Mouse (Mus musculus) kidney, postnatal 14 days (tissue): ENCODE data around the gene Dbndd2.

Experiments
- DNase-seq: peaks from one replicate; pipeline ENCODE4 v3.0.0; 2022; ENCODE audit warnings: mixed read lengths

Dbndd2 gene

GRCm38 (mm10) chr2:164485681-164486257, at the start of gene Dbndd2:
TSS of gene Dbndd2 (plus strand) at chr2:164486106.
- DNase-seq = peak; percentile 88

- DNase-seq = peak; percentile 52
Observed at GRCm38 (mm10) chr2:164436215-164436913, 49.5 kb upstream of the Dbndd2 start.

DNA sequence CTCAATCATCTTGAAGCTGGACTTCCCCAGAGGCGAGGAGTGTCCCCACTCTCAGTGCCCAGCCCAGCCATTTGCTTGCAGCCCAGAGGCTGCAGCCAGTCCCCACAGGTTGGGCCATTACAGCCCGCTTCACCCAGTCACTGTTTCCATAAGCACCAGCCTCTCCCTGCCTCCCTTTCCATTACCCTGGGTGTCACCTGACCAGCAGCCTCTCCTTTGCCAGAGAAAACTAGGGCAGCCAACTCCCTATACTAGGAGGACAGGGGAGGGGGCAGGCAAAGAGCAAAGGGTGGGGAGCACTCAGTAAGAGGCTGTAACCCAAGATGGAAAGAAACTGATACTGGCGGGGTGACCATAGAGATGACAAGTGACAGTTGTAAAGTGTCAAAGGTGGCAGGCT, 48.9 kb upstream of the Dbndd2 start:
- peak; percentile 84 for DNase-seq

DNA sequence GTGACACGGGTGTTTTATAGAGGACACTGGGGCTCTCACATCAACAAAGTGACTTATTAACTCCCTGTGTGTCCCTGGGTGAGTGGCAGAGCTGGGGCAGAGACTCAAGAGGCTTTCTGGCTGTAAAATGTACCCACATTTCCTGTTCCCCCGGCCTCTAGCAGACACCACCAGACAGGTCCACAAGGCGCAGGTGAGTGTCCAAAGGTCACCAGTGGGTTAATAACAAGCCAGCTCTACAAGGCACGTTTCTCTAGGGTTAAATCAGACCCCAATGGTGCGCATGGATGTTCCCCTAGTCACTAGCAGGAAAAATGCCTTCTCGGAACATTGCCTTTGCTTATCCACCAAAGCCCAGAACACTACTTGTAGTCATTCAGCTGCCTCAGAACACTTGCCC, 48.2 kb upstream of the Dbndd2 start:
- peak; percentile 78 for DNase-seq

DNA sequence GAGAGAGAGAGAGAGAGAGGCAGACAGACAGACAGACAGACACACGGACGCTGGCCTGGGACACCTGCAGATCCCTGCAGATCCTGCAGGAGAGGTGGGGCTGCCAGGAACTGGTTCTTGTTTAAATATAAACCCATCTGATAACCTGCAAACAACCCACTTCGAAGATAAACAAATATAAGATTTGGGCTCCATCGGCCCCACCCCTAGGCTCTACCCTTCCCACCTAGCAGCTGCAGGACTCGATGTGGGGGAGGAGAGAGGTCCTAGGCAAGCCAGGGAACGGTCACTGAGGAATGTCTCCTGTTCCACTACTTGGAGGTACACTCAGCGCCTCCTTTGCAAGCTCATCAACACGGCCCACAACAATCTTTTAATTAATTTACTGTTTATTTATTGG, 47.6 kb upstream of the Dbndd2 start:
- DNase-seq = peak; percentile 36

DNA sequence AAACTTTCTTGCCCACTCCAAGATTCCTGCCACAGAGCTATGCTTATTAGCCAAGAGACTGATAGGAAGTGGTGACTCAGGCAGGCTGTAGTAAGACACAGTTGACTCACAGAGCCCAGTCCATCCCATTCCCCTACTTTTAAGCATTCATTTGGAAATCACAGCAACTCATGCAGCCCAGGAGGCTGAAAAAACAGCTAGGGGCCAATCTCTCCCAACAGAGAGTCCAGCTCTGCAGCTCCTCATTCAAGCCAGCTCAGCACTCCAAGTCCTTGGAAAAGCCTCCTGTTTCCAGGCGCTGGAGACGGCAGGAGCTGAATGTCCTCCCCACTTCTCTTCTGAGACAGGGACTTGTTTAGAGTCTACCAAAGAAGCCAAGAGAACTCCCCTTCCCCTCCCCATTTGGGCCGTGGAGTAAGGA, 46.9 kb upstream of the Dbndd2 start:
- DNase-seq = no peak

DNA sequence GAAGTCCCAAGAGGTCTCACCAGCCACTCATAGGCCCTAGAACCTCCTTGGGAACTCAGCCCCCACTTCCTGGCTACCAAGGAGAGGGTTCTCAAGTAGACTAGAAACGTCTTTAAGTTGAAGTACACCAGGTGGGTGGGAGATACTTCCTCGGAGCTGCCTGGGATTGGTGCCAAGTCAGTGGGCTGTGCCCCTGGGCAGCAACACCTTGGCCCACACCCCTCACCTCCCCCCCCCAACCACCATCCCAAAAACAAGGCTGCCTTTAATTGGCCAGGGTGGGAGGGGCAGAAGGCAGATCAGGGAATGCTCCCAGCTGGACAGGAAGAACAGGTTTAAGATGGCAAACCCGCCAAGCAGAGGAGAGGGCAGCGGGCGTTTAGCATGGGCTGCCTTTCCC, 45.6 kb upstream of the Dbndd2 start:
- DNase-seq = peak; percentile 62

DNA sequence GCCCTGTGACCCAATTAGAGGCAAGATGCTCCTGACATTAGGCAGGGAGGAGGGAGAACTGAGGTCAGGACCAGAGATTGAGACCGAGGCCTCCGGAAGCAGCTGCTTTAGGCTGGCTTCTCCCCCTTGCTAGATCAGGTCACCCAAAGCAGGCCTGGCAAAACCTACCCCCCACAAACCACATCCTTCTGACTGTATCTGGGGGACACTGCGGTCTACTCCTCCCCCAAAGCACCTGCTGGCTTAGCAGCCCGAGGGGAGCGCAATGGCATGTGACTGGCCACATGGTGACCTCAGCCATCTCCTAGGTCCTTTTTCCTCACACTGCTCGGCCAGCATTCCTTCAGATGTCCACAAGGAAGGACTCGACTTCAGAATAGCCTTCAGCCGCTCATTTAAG, 44.8 kb upstream of the Dbndd2 start:
- DNase-seq = peak; percentile 59

- peak; percentile 25 for DNase-seq
Observed at GRCm38 (mm10) chr2:164441731-164442130, 44.2 kb upstream of the Dbndd2 start.

DNA sequence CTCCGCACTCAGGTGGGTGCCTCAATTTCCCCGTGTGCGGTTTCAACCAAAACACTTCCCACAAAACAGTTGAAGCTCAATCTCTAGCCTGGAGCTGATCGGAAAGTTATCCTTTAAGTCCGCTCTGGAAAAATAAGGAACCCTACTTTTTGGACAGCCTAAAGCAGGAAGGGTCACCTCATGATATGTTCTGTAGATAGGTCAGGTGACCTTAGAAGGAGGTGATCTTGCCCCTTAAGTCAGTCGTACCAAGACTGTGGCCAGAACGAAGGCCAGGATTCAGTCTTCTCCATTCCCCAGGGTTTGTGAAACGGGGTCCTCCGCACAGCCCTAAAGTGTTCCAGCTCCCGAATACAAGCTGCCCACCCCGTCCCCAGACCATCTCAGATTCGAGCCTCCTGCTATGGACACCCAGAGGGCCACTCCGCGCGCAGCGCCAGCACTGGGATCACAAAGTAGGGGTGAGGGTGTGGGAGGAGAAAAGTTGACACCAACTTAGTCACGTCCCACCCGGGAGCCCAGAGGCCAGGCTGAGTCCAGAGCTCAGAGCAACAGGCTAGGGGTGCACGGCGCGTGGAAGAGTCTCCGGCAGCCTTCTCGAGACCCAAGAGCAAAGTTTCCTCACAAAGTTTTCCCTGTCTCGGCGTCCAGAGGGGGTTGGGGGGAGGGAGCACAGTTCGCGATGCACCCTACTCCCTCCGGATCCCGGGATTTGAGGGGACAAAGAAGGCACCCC, 43.4 kb upstream of the Dbndd2 start:
- DNase-seq = peak; percentile 58

DNA sequence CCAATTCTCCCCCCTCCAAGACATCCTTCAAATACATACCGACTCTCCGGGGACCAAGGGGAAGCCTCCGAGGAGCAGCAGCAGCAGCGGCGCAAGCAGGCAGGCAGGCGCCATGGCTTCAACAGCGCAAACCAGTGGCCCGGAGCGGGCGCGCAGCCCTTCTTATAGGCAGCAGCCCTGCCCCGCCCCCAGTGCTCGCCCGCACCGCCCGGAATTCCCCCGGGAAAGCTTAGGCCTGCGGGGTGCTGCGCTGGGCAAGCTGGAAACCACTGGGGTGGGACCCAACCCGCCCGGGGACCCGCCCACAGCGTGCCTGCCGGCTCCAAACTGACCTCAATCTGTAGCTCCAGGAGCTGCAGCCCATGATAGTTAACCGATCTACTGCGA, 42.9 kb upstream of the Dbndd2 start:
- DNase-seq = peak; percentile 95

DNA sequence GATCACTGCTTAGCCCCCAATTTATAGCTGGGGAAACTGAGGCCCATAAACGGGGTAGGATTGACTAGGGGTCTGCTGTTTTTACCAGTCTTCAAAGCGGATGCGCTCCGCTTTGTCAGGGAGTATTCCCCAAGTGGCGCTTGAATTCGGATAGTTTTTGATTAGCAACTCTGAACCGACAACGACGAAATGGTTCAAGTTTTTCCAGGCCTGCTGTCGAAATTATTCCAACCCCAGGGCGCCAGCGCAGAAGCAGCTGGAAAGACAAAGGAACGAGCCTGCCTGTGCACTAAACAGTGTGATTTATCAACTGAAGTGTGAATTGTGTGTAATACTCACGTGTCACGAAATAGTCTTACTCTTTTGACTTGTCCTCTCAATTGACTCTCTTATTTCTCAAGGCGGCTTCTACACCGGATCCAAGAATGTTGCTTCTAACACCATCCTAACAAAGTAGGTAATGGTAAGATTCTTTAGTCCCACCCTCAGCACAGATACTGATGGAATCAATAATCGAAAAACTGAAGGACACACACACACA, 42.4 kb upstream of the Dbndd2 start, which contains the start of gene Sdc4:
TSS of gene Sdc4 (minus strand) at position 428 of the 541 bp plus-strand sequence.
- no peak for DNase-seq

DNA sequence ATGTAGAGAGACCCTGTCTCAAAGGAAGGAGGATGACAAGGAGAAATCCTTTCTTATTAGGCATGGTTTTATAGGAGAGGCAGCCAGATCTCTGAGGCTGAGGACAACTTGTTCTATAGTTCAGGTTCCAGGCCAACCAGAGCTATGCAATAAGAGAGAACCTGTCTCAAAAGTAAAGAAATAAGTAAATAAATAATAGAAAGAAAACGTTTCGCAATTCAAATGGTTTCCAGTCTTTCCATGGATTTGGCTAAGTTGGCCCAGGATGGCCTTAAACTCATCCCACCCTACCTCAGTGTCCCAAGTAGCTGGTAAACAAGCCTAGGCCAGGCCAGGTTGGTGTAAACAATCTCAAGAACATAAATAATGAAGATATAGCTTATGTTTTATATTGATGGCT, 41.2 kb upstream of the Dbndd2 start:
- DNase-seq = no peak

DNA sequence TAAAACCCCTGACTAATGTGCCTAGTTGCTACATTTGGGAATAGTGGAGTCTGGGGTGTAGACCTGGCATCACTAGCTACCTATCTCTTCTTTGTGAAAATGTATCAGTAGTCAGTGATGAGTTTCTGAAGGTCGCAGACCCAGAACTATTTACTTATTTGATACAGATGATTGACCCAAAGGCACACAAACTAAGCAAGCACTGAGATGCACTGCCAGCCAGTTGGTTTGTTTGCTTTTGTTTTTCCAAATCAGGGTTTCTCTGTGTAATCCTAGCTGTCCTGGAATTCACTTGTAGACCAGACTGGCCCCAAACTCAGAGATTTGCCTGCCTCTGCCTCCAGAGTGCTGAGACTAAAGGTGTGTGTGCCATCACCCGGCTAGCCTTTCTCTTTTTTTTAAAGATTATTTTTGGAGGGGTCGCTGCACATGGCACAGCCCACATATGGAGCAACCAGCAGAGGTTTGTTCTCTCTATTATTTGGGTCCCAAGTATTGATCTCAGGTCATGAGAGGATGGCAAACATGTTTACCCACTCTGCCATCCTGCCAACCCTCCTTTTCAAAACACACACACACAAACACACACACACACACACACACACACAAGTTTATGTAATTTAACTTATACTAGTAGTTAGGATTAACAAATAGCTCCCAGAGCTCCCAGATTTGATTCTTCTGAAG, 40.4 kb upstream of the Dbndd2 start:
- DNase-seq = no peak

DNA sequence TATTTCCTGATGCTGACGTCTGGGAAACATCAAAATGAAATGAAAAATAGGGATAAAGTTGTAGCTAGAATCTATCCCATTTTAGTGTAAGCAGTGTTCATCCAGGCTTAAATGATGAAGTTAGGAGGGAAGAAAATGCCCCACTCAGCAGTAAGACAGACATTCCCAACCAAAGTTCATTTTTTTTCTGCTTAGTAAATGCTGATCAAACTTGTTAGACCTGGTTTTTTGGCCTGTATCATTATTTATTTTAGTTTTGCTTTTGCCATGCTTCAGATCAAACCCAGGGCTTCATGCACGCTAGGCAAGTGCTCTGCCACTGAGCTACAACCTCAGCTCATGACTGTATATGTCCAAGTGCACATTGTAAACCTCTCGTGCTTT, 39.8 kb upstream of the Dbndd2 start:
- no peak for DNase-seq

GRCm38 (mm10) chr2:164448140-164448539, 37.8 kb upstream of the Dbndd2 start:
- DNase-seq = no peak

- no peak for DNase-seq
Observed at GRCm38 (mm10) chr2:164448921-164449320, 37.0 kb upstream of the Dbndd2 start.

- DNase-seq = no peak
Observed at GRCm38 (mm10) chr2:164449341-164450042, 36.4 kb upstream of the Dbndd2 start.

- DNase-seq = no peak
Observed at GRCm38 (mm10) chr2:164452000-164452676, 33.8 kb upstream of the Dbndd2 start.

DNA sequence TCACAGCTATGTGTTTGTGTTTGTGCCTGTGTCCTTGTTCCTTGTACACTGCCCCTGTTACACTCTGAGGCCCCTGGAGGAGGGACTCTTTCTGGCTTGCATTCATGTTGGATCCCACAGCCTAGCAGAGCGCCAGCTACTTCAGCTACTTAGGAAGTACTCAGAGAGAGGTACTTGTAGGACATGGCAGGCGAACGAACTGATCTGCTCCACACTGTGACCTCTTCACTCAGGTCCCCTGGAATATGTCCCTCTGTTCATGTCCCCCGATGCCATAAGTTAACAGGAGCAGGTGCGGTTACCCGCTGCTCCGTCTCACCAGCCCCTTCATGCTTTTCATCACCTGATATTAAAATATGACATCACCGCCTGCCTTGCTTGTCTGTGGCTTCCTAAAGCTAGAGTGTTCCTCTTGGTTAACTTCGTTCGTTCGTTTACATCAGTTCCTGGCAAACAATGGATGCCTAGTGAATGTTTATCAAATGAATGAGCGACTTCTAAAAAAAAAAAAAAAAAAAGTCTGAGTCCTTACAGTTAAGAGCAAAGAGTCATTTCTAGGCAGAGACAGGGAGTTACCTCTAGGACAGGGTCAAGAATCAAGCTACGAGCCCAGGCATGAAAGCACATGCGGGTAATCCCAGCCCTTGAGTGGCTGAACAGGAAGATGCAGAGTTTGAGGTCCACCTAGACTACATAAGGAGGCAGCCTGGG, 32.7 kb upstream of the Dbndd2 start:
- no peak for DNase-seq

- peak; percentile 49 for DNase-seq
Observed at GRCm38 (mm10) chr2:164453887-164454500, 31.9 kb upstream of the Dbndd2 start.
